Mouse (Mus musculus): ENCODE measurements around the gene Prox2.
A peak's percentile ranks its signal among the peaks of the same experiment; 100 is the strongest.
"Not testable (repeated sequence)": the region's sequence is repeated elsewhere in the genome, so short reads cannot be mapped to it uniquely, and the experiment has no call there.

Gene Prox2

DNA sequence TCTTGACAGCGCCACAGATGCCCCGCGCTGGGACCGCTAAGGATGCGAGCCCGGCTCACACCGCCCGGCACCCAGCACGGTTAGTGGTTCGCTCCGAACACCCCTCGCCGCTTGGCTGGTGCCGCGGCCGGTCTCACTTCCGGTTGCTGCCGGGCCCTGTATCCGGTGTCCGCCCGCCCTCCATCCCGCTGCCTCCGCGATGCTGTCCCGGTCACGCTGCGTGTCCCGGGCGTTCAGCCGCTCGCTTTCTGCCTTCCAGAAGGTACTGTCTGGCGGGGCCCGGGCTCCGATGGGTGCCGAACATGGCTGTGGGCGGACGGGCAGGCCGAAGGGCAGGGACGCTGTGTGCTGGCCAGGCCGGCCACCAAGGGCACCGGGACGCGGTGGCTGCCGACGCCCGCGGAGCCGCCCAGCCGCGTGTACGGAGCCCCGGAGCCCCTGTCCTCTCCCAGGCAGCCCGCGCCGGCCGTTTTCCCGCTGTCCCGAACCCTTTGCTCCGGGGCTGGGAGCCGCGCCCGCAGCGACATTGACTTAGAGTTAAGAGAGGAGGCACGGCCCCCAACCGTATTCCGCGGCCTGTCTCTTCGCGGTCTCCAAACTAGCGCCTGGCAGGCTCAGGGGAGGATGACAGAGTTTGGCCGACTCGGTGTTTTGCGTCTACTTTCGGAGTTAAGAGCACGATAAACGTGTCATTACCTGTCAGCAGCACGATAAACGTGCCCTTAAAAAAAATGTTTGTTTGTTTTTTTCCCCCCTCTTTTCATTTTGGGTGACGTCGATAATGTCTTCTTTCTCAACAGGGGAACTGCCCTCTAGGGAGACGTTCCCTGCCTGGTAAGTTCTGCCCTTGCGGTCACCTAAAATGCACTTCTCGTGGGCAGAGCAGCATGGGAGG is at the start of gene Prox2, which contains the start of gene Dlst:
Gene Prox2 (minus strand): TSS at position 62 of the 895 bp plus-strand sequence.
Gene Dlst (plus strand): TSS at position 136 of the 895 bp plus-strand sequence.
- peak; percentile 90 for DNase-seq (ENCODE audit: low read depth, low spot score)

DNA sequence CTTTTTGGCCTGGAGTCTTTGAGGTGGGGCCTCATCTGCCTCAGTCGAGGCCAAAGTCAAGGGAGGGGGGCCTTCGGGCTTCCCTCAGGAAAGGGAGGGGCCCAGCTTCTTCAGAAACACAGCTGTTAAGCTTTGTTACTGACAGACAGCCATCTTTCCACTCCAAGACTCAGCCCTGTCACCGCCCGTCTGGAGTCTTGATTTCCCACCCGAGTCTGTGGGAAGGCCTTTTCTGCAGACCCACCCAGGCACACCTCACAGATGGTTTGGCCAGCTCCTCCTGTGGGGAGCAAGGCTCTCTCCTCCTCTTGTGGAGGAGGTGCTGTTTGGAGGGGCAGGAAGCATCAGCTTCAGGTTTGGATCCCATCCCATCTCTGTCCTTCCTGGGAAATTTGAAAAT is 49.0 kb upstream of the Prox2 start:
- DNase-seq (ENCODE audit: low read depth, low spot score): no peak

DNA sequence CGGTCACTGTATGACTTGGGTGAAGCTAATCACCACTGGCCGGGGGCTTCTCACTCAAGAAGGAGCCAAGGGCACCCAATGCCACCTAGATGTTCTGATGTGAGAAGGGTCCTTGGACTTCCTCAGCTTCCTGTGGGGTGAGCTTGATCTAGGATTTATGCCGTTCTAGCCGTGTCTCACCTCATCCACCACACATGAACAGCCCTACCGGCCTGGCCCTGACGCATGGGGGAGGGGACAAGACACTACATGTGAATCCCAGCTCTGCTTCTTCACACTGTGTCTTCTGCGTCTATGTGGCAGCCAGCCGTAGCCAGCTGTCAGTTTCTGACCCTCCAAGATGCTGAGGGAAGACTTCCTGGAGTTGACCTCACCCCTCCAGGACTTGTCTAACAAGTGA is 48.2 kb upstream of the Prox2 start:
- no peak for DNase-seq (ENCODE audit: low read depth, low spot score)

DNA sequence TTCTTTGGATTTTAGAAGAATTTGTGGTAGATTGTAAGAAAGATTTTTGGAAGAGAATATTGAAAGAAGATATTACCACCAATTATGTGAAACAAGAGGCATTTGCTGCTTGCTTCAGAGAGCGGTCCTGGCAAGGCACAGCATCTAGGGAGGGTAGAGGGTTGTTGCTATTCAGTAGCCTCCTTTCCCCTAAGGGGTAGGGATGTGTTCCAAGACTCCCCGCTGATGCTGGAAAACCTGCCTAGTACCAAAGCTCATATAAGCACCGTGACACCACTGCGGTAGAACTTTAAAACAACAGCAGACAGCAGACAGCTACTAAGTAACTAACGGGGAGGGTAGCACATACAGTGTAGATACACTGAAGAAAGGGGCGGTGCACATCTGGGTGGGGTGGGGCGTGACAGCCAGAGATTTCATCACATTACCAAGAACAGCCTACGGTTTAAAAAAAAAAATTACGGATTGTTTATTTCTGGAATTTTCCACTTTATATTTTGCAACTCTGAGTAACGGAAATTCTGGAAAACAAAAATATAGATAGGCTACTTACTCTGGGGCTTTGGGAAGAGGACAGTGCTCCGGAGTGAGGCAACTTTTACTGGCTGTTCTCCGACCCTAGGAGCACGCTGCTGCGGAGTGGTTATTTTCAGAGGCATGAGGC is 47.4 kb upstream of the Prox2 start:
- DNase-seq (ENCODE audit: low read depth, low spot score): no peak

DNA sequence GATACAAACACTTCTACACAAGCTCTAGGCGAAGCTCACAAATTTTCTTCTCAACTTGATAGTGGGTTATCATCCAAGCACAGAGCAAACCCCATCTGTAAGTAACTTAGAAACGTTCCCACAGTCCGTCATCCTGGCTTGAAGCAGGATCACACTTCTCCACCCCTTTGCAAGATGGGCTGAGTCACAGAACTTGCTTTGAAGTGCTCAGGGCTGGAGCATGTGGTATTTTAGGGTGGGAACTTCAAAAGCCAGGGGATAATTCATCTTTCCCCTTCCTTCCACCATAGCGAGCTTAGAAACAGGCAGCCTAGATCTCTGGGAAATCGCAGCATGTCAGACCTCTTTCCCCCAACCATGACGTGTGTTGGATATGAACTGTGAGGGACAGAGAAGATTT is 45.8 kb upstream of the Prox2 start:
- DNase-seq (ENCODE audit: low read depth, low spot score): peak; percentile 51

DNA sequence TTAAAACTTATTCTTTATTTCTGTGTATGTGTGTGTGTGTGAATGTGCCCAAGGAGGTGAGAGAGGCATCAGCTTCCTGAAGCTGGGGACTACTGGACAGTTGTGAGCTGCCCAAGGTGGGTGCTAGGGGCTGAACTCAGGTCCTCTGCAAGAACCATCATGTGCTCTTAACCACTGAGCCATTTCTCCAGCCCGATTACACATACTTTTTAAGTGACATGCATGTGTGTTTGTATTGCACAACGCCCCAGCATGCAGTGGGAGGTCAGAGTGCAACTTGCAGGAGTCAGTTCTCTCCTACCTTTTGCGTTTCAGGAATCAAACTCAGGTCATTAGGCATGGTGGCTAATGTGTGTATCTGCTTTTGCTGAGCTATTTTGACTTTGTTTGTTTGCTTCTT is 42.5 kb upstream of the Prox2 start:
- no peak for DNase-seq (ENCODE audit: low read depth, low spot score)

DNA sequence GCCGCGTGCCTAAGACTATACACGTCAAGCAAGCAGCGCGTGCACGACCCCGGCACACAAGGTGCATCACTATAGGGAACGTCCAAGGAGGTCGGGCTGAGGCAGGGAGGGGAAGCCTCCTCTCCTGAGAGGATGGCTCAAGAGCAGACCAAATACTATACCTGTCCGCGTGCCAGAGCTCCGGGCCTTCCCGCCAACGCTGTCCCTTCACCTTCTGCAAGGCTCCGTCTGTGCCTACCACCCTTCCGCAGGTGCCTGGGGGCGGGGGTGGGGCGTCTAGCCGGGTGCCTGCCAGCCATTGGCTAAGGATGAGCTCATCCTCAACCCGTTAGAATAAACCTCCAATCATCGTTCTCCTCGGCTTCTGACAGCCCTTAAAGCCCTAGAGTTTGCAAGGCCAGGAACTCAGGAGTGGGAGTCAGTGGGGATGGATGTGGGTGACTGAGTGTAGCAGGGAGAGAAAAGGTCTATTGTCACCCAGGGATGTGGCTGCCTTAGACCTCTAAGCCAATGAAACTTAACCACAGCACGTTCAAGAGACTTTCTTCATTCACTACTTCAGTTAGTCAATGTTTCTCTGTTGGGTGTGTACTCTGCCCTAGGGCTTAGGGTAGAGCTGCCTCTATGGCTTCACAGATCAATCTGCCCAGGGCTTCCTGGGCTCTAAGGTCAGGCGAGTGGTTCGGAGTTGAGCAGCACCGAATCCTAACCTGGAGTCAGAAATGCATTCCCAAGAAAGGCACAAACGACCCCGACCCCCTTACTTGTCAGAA is 40.6 kb upstream of the Prox2 start, which contains the start of gene Rps6kl1:
Gene Rps6kl1 (minus strand): TSS at position 263 of the 773 bp plus-strand sequence.
- peak; percentile 42 for DNase-seq (ENCODE audit: low read depth, low spot score)

DNA sequence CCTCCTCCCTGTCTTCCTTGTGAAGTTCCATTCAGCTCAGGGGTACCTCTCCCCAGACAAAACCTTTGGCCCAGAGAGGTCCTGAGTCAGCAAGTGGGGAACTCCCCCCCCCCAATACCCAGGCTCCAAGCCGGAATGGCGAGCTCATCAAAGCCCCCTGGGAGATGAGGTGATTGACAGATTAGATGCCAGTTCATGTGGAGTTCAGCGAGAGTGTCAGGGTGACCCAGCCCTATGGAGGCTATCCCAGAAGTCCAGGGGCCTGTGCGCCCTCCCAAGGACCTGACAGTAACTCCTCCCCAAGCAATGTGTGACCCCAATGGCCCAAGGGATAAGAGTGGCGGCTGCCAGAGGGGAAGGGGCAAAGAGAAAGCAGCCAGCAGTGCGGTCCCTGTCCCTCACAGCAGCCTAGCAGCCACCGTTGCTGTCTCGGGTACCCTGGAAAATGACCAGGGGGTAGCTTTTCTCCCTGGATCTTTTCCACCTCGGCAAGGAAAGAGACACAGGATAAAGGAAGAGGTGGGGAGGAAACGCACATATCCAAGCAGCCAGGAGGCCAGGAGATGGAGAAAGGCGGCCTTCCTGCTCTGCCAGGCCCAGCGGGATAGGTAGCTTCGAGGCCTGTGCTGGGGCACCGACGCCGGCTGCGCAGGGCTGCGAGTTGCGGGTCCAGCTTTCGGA is 39.9 kb upstream of the Prox2 start:
- DNase-seq (ENCODE audit: low read depth, low spot score): no peak

DNA sequence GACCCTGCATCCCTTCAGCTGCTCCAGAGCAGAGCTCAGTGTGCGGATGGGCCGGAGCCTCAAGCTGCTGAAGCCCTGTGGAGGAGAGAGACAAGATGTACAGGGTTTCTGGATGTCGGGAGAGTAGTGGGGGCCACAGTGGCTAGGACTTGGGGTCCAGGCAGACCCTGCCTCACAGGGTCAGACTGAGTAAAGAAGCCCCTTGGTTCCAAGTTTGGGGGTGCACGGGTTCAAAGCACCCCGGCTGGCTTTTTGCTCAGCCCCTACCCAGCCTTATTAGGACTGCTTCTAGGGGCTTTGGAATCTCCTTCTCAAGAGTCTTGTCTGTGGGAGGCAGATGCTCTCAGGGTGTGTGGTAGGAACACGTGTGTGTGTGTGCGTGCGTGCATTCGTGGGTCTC is 36.3 kb upstream of the Prox2 start:
- no peak for DNase-seq (ENCODE audit: low read depth, low spot score)

DNA sequence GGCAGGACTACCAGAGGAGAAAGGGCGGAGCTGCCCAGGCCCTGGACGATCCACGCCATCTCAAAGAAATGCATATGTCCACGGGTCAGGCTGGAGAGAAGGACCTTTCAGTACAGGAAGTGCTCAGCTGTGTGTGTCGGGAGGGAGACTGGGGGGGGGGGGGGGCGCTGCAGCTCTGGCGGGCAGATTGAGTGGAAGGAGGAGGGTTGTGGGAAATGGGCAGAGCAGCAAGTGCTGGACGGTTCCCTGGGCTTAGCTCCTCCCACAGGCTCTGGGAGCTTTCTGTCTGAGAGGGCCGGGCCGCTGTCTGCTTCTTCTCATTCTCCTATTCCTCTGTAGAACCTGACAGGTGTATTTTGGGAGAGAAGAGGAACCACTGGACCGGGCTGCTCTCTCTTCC is 35.8 kb upstream of the Prox2 start:
- no peak for DNase-seq (ENCODE audit: low read depth, low spot score)

DNA sequence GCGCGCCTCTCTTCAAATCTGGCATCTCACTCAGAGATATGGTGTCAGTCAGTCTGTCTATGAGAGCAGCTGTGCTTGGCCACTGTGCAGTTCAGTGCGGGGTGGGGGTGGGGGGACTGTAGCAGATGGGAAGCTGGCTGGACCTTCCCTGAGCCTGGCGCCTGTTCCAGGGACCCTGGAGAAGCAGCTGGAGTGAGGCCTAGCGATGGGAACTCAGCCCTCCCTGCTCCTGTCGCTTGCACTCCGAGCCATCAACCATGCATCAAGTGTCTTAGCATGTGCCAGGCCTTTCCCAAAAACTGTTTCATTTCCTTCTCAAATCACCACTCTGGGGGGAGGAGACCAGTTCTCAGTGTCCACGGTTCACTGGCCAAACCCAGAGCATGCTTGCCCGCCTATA is 35.1 kb upstream of the Prox2 start:
- DNase-seq (ENCODE audit: low read depth, low spot score): no peak

DNA sequence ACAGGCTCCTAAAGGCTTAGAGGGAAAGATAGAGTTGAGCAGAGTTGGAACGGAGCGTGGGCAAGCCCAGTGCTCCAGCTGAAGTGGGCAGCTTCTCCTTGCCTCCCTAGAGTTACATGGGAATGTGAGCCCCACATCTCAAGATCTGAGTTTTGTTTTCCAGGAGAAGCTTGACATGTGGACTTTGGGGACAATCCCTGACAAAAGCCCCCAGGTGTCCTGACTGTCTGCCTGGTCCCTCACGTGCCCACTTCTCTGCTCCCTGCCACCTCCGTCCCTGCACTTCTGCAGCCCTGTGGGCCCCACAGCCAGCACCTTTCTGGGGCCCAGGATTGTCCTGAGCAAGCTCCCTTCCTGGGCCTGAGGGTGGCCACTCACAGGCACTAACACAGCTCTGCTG is 34.3 kb upstream of the Prox2 start:
- DNase-seq (ENCODE audit: low read depth, low spot score): no peak

DNA sequence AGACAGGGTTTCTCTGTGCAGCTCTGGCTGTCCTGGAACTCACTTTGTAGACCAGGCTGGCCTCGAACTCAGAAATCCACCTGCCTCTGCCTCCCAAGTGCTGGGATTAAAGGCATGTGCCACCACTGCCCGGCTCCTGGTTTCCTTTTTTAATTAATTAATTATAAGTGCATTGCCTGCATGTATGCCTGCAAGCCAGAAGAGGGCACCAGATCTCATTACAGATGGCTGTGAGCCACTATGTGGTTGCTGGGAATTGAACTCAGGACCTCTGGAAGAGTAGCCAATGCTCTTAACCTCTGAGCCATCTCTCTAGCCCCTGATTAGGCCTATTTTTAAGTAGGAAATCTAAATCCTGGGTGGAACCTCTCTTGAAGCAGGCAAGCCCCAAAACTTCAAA is 33.7 kb upstream of the Prox2 start:
- not testable (repeated sequence) for DNase-seq (ENCODE audit: low read depth, low spot score)

DNA sequence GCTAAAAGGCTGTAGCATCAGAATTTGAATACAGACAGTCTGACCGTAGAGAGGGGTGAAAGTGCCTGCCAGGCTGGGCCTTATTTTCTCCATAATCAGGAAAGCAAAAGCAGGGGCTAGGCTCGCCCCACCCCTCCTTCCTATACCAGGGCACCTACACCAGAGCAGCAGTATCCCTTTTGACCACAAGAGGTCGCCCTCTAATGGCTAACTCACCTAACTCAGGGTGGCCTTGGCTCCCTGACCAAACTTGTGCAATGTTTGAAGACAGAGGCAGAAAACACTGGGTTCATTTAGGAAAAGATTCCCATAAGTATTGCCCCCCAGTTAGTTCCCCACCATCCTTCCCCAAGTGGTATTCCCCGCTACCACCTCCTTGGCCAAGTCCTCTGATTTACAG is 32.2 kb upstream of the Prox2 start:
- peak; percentile 90 for DNase-seq (ENCODE audit: low read depth, low spot score)

DNA sequence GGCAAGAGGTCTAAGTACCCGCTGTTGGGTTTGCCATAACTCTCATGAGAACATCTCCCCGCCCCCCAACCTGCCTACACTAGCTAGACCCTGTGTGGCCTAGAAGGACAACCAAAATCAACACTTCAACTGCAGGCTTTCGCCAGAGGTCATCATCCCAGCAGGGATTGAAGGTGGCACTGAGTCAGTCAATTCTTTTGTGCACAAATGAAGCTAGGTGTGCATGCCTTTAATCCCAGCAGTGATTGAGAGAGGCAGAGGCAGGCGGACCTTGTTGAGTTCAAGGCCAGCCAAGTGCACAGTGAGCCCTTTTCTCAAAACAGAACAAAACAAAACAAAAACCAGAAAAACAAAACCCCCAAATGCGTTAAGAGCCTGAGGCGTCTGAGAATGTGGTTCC is 30.5 kb upstream of the Prox2 start:
- no peak for DNase-seq (ENCODE audit: low read depth, low spot score)

DNA sequence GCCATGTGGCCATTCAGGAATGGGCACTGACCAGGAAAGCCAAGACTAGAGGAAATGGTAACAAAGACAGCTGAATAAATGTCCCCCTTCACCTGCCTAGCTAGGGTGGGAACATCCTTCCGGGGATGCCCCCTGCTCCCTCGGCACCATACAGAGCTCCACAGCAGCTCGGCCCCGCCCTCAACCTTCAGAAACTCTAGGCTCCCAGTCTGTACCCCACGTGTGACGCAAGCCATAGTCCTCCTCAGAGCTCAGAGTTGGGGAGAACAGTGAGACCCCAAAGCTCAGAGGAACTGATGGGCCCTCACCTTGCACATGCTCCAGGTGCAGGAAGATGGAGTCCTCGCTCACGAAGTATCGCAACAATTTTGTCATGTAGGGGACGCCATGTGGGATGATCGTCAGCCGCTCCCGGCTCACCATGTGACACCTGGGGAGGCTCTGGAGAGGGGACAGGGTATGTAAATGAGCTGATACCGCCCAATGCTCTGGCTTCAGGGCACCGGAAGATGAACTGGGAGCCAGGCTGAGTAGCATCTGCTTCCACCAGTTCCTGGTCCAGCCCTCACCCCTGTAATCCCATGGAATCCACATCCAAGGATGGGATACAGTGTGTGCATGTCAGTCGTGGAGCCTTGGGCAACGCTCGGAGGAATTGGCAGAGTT is 29.6 kb upstream of the Prox2 start:
- DNase-seq (ENCODE audit: low read depth, low spot score): peak; percentile 35

DNA sequence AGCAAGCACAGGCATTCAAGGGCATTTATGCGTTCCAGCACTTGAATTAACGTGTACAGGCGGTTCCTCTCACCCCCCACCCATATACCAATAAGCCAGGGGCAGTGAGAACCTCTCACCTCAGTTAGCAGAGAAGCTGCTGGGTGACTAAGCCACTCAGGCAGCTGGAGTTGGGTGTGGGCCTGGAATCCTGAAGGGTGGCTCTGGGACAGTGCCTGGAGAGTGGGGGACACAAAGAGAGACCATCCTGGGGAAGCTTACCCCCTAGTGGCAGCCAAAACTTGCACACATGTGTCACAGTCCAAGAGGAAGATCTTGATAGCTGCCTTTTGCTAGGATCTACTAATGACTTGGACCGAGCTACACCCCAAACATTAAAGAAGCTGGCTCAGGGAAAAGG is 26.1 kb upstream of the Prox2 start:
- DNase-seq (ENCODE audit: low read depth, low spot score): no peak

DNA sequence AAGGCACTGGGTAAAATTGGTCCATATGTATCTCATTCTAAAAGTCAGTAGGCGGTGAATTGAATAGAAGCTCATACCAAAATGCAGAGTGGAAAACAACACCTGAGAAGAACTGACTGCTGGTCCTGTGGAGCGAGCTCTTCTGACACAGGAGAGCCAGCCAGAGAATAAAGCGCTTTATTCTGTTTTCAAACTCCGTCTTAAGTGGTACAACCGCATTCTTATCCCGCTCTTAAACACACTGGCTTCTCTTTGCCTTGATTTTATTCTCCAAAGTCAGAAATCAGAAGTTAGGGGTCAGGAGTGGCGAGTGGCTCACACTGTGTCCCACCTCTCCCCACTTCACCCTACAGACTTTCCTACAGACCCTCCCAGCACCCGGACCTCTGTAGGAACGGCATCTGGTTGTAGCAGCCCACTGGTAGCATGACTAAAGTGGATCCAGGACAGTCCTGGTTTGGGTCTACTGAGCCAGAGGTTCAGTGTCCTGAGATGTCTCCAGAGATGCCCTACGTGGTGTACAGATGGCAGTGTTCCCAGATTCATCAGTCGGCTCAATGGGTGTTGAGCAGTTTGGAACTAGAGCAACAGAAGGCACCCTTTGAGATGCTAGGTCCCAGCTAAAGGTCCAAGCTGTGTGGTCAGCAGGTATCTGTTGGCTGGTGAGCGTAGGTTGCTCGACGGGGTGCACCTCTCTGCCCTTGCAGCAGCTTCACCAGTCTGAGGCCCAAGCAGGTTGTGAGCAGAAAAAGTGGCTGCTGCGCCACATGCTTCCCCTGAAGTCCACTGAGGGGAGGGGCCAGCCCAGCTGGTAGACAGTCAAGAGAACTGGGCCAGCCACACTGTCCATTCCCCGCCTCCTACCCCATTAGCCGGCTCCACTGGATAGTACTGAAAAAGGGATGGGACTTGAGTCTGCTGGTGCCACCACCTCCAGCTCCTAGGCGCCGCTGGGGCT is 25.2 kb upstream of the Prox2 start:
- no peak for DNase-seq (ENCODE audit: low read depth, low spot score)

DNA sequence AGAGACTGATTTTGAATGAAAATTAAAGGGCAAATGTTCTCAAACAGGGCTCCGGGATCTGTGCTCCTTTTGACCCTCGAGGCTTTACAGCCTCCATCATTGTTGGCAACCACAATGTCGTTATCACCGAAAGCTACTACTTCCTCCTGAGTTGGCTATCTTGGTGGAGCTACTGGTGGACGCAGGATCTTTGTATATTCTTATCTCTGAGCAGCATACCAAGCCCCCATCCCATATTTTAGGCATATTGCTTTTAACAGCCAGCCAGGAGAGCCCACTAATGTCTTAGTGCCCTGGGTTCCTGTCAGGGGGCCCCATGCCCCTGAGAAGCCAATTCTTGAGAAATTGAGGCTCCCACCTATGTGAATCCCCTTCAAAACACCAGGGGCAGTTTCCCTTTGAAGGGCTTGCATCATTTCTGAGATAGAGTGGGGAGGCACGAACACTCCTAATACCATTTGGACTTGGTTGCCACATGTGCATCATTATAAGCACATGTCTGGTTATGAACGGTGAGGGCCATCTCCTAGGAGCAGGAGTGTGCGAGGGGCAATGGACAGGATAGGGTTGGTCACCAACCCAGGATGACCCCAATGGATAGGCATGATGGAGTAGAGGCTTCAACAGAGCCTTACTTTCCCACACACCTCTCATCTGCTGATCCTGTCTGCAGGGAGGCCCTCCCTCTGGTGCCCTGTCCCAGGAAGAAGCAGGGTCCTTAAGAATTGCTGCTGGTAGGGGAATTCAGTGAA is 23.7 kb upstream of the Prox2 start:
- no peak for DNase-seq (ENCODE audit: low read depth, low spot score)

All from mesoderm, embryonic 11.5 days (tissue).